Mouse (Mus musculus) limb, embryonic 15.5 days (tissue): ENCODE measurements around the gene Wdr74. TPM values are rescaled to one million over a fixed set of nuclear protein-coding genes. Genes with fewer than 3 reads are reported as not detected.

Source experiments
- ATAC-seq: fragments of 200-750 bp; cut with Nextera tagmentation; 2 replicates; pipeline ENCODE4 v1.8.0; 2017; ENCODE audit warnings: low read depth, moderate TSS enrichment; ENCODE audit not compliant: insufficient number of reproducible peaks, low FRiP score, low TSS enrichment
- H3K27ac ChIP-seq: fragments of 300-500 bp; sonication (generic); 2 replicates; pipeline ENCODE4 v1.5.1; 2015; ENCODE audit warnings: moderate library complexity, mild to moderate bottlenecking, inconsistent platforms
- H3K27me3 ChIP-seq: fragments of 300-500 bp; sonication (generic); 2 replicates; pipeline ENCODE4 v1.6.1; 2015; ENCODE audit warnings: inconsistent platforms
- H3K36me3 ChIP-seq: fragments of 300-500 bp; sonication (generic); 2 replicates; pipeline ENCODE4 v1.6.1; 2015; ENCODE audit warnings: inconsistent platforms
- H3K4me1 ChIP-seq: fragments of 300-500 bp; sonication (generic); 2 replicates; pipeline ENCODE4 v1.6.1; 2015; ENCODE audit warnings: inconsistent platforms
- H3K4me2 ChIP-seq: fragments of 300-500 bp; sonication (generic); 2 replicates; pipeline ENCODE4 v1.6.1; 2015; ENCODE audit warnings: mild to moderate bottlenecking, inconsistent platforms
- H3K4me3 ChIP-seq: fragments of 300-500 bp; sonication (generic); 2 replicates; pipeline ENCODE4 v1.5.1; 2015; ENCODE audit warnings: mild to moderate bottlenecking, inconsistent platforms
- H3K9ac ChIP-seq: fragments of 300-500 bp; sonication (generic); 2 replicates; pipeline ENCODE4 v1.6.1; 2015; ENCODE audit warnings: inconsistent platforms
- H3K9me3 ChIP-seq: fragments of 300-500 bp; sonication (generic); 2 replicates; pipeline ENCODE4 v1.6.1; 2016; ENCODE audit warnings: inconsistent platforms
- WGBS: fragments of 180-500 bp; shearing (Covaris S2); methylation state at CpG from one replicate; pipeline ENCODE4 v1.1.7; 2015; 5-methylcytosine and 5-hydroxymethylcytosine counted together
- polyA plus RNA-seq: library from polyadenylated mRNA; unstranded; fragments of >200 nt; fragmentation: Nextera tagmentation; extraction: Ambion mirVana; gene quantifications from 2 replicates; pipeline ENCODE4 v1.2.1, GENCODE M21; 2015

Gene Wdr74
- 93.8 and 96.0 TPM in 2 replicates for polyA plus RNA-seq

- Histone ChIP-seq H3K9ac (peak within 1 kb of the TSS; percentile 69), H3K36me3 (peaks cover 31% of the 10 kb centered on the region), H3K27me3 (no peaks in the 10 kb centered on the region), H3K4me3 (peak within 1 kb of the TSS; percentile 84), H3K4me1 (peaks cover 21% of the 10 kb centered on the region), H3K9me3 (no peaks in the 10 kb centered on the region), H3K27ac (peak within 1 kb of the TSS; percentile 47), H3K4me2 (peak within 1 kb of the TSS; percentile 69)
- peak; percentile 90 for ATAC-seq
- under 1% methylated on average over 32 of the region's 32 CpGs for WGBS
These were observed at the start of gene Wdr74 for GRCm38 (mm10) chr19:8735389-8736159. Wdr74 (plus strand) TSS chr19:8735827.

- no peak for ATAC-seq
- Histone ChIP-seq H3K4me1 (no peaks in the 10 kb centered on the region), H3K9me3 (no peaks in the 10 kb centered on the region), H3K4me3 (no peak overlapping the region), H3K27ac (no peak overlapping the region), H3K9ac (no peak overlapping the region), H3K4me2 (no peak overlapping the region), H3K27me3 (no peaks in the 10 kb centered on the region), H3K36me3 (no peaks in the 10 kb centered on the region)
- 59% methylated on average over 9 of the region's 9 CpGs for WGBS
These were observed 43.6 kb upstream of the Wdr74 start for GRCm38 (mm10) chr19:8691871-8692539.

- Histone ChIP-seq H3K9me3 (no peaks in the 10 kb centered on the region), H3K36me3 (no peaks in the 10 kb centered on the region), H3K4me3 (no peak overlapping the region), H3K27ac (no peak overlapping the region), H3K27me3 (no peaks in the 10 kb centered on the region), H3K4me1 (no peaks in the 10 kb centered on the region), H3K9ac (no peak overlapping the region), H3K4me2 (no peak overlapping the region)
- no peak for ATAC-seq
- 67% methylated on average over 5 of the region's 5 CpGs for WGBS
These were observed 42.9 kb upstream of the Wdr74 start for GRCm38 (mm10) chr19:8692740-8693139.

- Histone ChIP-seq H3K36me3 (no peaks in the 10 kb centered on the region), H3K27ac (no peak overlapping the region), H3K9me3 (no peaks in the 10 kb centered on the region), H3K9ac (no peak overlapping the region), H3K4me1 (no peaks in the 10 kb centered on the region), H3K4me3 (no peak overlapping the region), H3K27me3 (no peaks in the 10 kb centered on the region), H3K4me2 (no peak overlapping the region)
- peak; percentile 53; the same call in 1 of the 2 replicates for ATAC-seq
- WGBS, result 51% methylated on average over 6 of the region's 6 CpGs
These were observed 40.3 kb upstream of the Wdr74 start for GRCm38 (mm10) chr19:8695330-8695729.

- H3K9me3 ChIP-seq, result no peaks in the 10 kb centered on the region
- no peak overlapping the region for H3K27ac ChIP-seq
- H3K4me1 ChIP-seq, result peaks cover 3% of the 10 kb centered on the region; the same call in 1 of the 2 replicates
- no peaks in the 10 kb centered on the region for H3K36me3 ChIP-seq
- no peaks in the 10 kb centered on the region for H3K27me3 ChIP-seq
- no peak for ATAC-seq
- 80% methylated on average over 9 of the region's 9 CpGs for WGBS
- no peak overlapping the region for H3K4me3 ChIP-seq
- no peak overlapping the region for H3K4me2 ChIP-seq
- no peak overlapping the region for H3K9ac ChIP-seq
These were observed 36.0 kb upstream of the Wdr74 start for GRCm38 (mm10) chr19:8699652-8700051.

- Histone ChIP-seq H3K27me3 (no peaks in the 10 kb centered on the region), H3K4me2 (no peak overlapping the region), H3K27ac (0 out of 2 replicates have a peak overlapping the region, but pooled peaks have one; percentile 18), H3K9me3 (no peaks in the 10 kb centered on the region), H3K9ac (no peak overlapping the region), H3K36me3 (peaks cover 8% of the 10 kb centered on the region), H3K4me1 (peaks cover 6% of the 10 kb centered on the region; the same call in 1 of the 2 replicates), H3K4me3 (no peak overlapping the region)
- ATAC-seq, result no peak
- WGBS, result 42% methylated on average over 3 of the region's 3 CpGs
These were observed 33.2 kb upstream of the Wdr74 start for GRCm38 (mm10) chr19:8702458-8702857.

GRCm38 (mm10) chr19:8703571-8703970, 32.1 kb upstream of the Wdr74 start:
- ATAC-seq, result no peak
- peaks cover 19% of the 10 kb centered on the region for H3K36me3 ChIP-seq
- peaks cover 6% of the 10 kb centered on the region; the same call in 1 of the 2 replicates for H3K4me1 ChIP-seq
- H3K4me2 ChIP-seq, result no peak overlapping the region
- H3K27me3 ChIP-seq, result no peaks in the 10 kb centered on the region
- no peaks in the 10 kb centered on the region for H3K9me3 ChIP-seq
- WGBS, result 56% methylated on average over 4 of the region's 4 CpGs
- H3K4me3 ChIP-seq, result no peak overlapping the region
- H3K27ac ChIP-seq, result no peak overlapping the region
- no peak overlapping the region for H3K9ac ChIP-seq

- Histone ChIP-seq H3K36me3 (peaks cover 35% of the 10 kb centered on the region), H3K4me2 (no peak overlapping the region), H3K4me3 (no peak overlapping the region), H3K27me3 (no peaks in the 10 kb centered on the region), H3K9ac (no peak overlapping the region), H3K27ac (no peak overlapping the region; the same call in 1 of the 2 replicates), H3K4me1 (peaks cover 9% of the 10 kb centered on the region; the same call in 1 of the 2 replicates), H3K9me3 (no peaks in the 10 kb centered on the region)
- no peak for ATAC-seq
- WGBS, result 76% methylated on average over 6 of the region's 6 CpGs
These were observed 30.5 kb upstream of the Wdr74 start for GRCm38 (mm10) chr19:8705026-8705708.

GRCm38 (mm10) chr19:8706132-8706667, 29.4 kb upstream of the Wdr74 start:
- Histone ChIP-seq H3K36me3 (peaks cover 42% of the 10 kb centered on the region), H3K4me1 (peaks cover 16% of the 10 kb centered on the region; the same call in 1 of the 2 replicates), H3K27ac (no peak overlapping the region)

GRCm38 (mm10) chr19:8706930-8707329, 28.7 kb upstream of the Wdr74 start:
- H3K36me3 ChIP-seq, result peaks cover 45% of the 10 kb centered on the region
- WGBS, result 95% methylated on average over 7 of the region's 7 CpGs

More at GRCm38 (mm10) chr19:8706132-8706667, 29.4 kb upstream of the Wdr74 start:
- Histone ChIP-seq H3K9ac (no peak overlapping the region), H3K9me3 (no peaks in the 10 kb centered on the region), H3K27me3 (no peaks in the 10 kb centered on the region), H3K4me3 (no peak overlapping the region), H3K4me2 (no peak overlapping the region)
- ATAC-seq, result no peak
- WGBS, result 62% methylated on average over 7 of the region's 7 CpGs

GRCm38 (mm10) chr19:8708954-8709353, 26.7 kb upstream of the Wdr74 start:
- ATAC-seq, result no peak
- Histone ChIP-seq H3K9me3 (no peaks in the 10 kb centered on the region), H3K4me3 (no peak overlapping the region), H3K4me1 (peaks cover 29% of the 10 kb centered on the region), H3K36me3 (peaks cover 45% of the 10 kb centered on the region), H3K4me2 (no peak overlapping the region), H3K9ac (no peak overlapping the region), H3K27ac (no peak overlapping the region), H3K27me3 (no peaks in the 10 kb centered on the region)
- 89% methylated on average over 8 of the region's 8 CpGs for WGBS

More at GRCm38 (mm10) chr19:8706930-8707329, 28.7 kb upstream of the Wdr74 start:
- no peak for ATAC-seq
- Histone ChIP-seq H3K4me1 (peaks cover 22% of the 10 kb centered on the region), H3K27ac (no peak overlapping the region), H3K4me2 (no peak overlapping the region), H3K27me3 (no peaks in the 10 kb centered on the region), H3K4me3 (no peak overlapping the region), H3K9ac (no peak overlapping the region), H3K9me3 (no peaks in the 10 kb centered on the region)
